Mouse (Mus musculus) G1E (cell line): ENCODE data around the gene Catsperg1. TPM values are rescaled to one million over a fixed set of nuclear protein-coding genes. Genes with fewer than 3 reads are reported as not detected.
"Not testable (repeated sequence)": the region's sequence is repeated elsewhere in the genome, so short reads cannot be mapped to it uniquely, and the experiment has no call there.

Experiments
- ATAC-seq: 2 replicates; pipeline ENCODE4 v1.8.0; 2016; ENCODE audit warnings: mild to moderate bottlenecking; ENCODE audit not compliant: insufficient number of reproducible peaks, poor library complexity, low FRiP score, severe bottlenecking; ENCODE audit errors: extremely low read depth
- DNase-seq: peaks from one replicate; pipeline ENCODE4 v3.0.0; 2012; ENCODE audit warnings: low spot score
- H3K27me3 ChIP-seq: 2 replicates; pipeline ENCODE4 v1.6.1; 2012; ENCODE audit warnings: mild to moderate bottlenecking, low read length, inconsistent platforms; ENCODE audit not compliant: insufficient read depth
- H3K36me3 ChIP-seq: replicated peaks from 2 replicates; pipeline ENCODE3; 2012; ENCODE audit warnings: mild to moderate bottlenecking, inconsistent platforms
- H3K4me1 ChIP-seq: 2 replicates; pipeline ENCODE4 v1.6.1; 2012; ENCODE audit warnings: low read depth, low read length, inconsistent platforms, mixed read lengths; ENCODE audit not compliant: insufficient read depth
- H3K4me3 ChIP-seq: 2 replicates; pipeline ENCODE4 v1.5.1; 2012; ENCODE audit warnings: low read depth, mild to moderate bottlenecking, inconsistent platforms, low read length, moderate library complexity, mixed read lengths
- H3K9me3 ChIP-seq: replicated peaks from 2 replicates; pipeline ENCODE4 v1.6.1; 2012; ENCODE audit warnings: inconsistent platforms
- CTCF ChIP-seq: IDR thresholded peaks from 2 replicates; pipeline ENCODE4 v1.5.1; 2012; ENCODE audit warnings: low read depth, low read length, inconsistent platforms, mixed read lengths
- GATA1 ChIP-seq: IDR thresholded peaks from 2 replicates; pipeline ENCODE4 v1.6.1; 2012; ENCODE audit warnings: borderline replicate concordance, low read length, inconsistent platforms, mixed read lengths
- GATA2 ChIP-seq: IDR thresholded peaks from 2 replicates; pipeline ENCODE4 v1.6.1; 2012; ENCODE audit warnings: low read depth, low read length, inconsistent platforms, borderline replicate concordance
- POLR2AphosphoS5 ChIP-seq: IDR thresholded peaks from 2 replicates; pipeline ENCODE4 v1.6.1; 2012; ENCODE audit warnings: low read depth, low read length, inconsistent platforms; ENCODE audit not compliant: insufficient replicate concordance
- TAL1 ChIP-seq: conservative IDR thresholded peaks from 2 replicates; pipeline ENCODE4 v1.6.1; 2012; ENCODE audit warnings: low read depth, low read length, inconsistent platforms, mixed read lengths
- polyA plus RNA-seq: library from polyadenylated mRNA; stranded (reverse); fragments of >175 nt; gene quantifications from 2 replicates; pipeline ENCODE4 v1.2.3, GENCODE M21; 2012
- total RNA-seq, 2 experiments: library from RNA; stranded (forward) in 1 of 2; stranded (reverse) in 1 of 2; fragments of 200-1000 nt in 1 of 2; fragments of >200 nt in 1 of 2; fragmentation: Nextera tagmentation in 1 of 2; gene quantifications; 2 replicates each; pipeline ENCODE4 v1.2.3; 2014 to 2017

Gene Catsperg1
- total and polyA plus RNA-seq, 3 experiments = 0.04 to 3.0 (median 2.1) TPM

GRCm38 (mm10) chr7:29244732-29245416, 31.0 kb upstream of the Catsperg1 start:
- Histone ChIP-seq H3K4me3 (no peak overlapping the region), H3K4me1 (peaks cover 51% of the 10 kb centered on the region), H3K27me3 (no peaks in the 10 kb centered on the region), H3K36me3 (peaks cover 93% of the 10 kb centered on the region), H3K9me3 (no peaks in the 10 kb centered on the region)
- peak; percentile 58 for TF ChIP-seq CTCF
- TF ChIP-seq GATA1 = no peak
- ATAC-seq = no peak
- peak; percentile 47 for DNase-seq

- ATAC-seq (peak; percentile 98), DNase-seq (peak; percentile 94)
- H3K9me3 ChIP-seq = no peaks in the 10 kb centered on the region
- H3K4me1 ChIP-seq = peaks cover 52% of the 10 kb centered on the region
- H3K4me3 ChIP-seq = peak within 1 kb of the TSS; percentile 77
- H3K27me3 ChIP-seq = no peaks in the 10 kb centered on the region
- H3K36me3 ChIP-seq = peaks cover 38% of the 10 kb centered on the region
- no peak for TF ChIP-seq GATA1
- no peak for TF ChIP-seq CTCF
- no peak for TF ChIP-seq GATA2
- TF ChIP-seq TAL1 = no peak
- TF ChIP-seq POLR2AphosphoS5 = no peak
These were observed 24.5 kb upstream of the Catsperg1 start, which contains the start of gene Yif1b for GRCm38 (mm10) chr7:29238019-29238967. TSS of gene Yif1b (plus strand) at chr7:29238329.

- ATAC-seq = not testable (repeated sequence)
These were observed 23.8 kb upstream of the Catsperg1 start for GRCm38 (mm10) chr7:29237596-29237995.

GRCm38 (mm10) chr7:29236593-29236992, 22.8 kb upstream of the Catsperg1 start:
- no peak for DNase-seq
- peaks cover 10% of the 10 kb centered on the region for H3K27me3 ChIP-seq
- TF ChIP-seq CTCF = no peak
- TF ChIP-seq GATA2 = no peak
- TF ChIP-seq POLR2AphosphoS5 = no peak

More at GRCm38 (mm10) chr7:29237596-29237995, 23.8 kb upstream of the Catsperg1 start:
- not testable (repeated sequence) for H3K27me3 ChIP-seq, H3K9me3 ChIP-seq, DNase-seq
- Histone ChIP-seq H3K4me3 (peak overlapping the region; percentile 77), H3K36me3 (peaks cover 31% of the 10 kb centered on the region), H3K4me1 (peaks cover 46% of the 10 kb centered on the region)

GRCm38 (mm10) chr7:29234661-29235060, 20.8 kb upstream of the Catsperg1 start:
- Histone ChIP-seq H3K4me3 (no peak overlapping the region), H3K27me3 (peaks cover 27% of the 10 kb centered on the region), H3K36me3 (peaks cover 4% of the 10 kb centered on the region), H3K9me3 (0 out of 2 replicates have a peak, but pooled peaks cover 5% of the 10 kb centered on the region), H3K4me1 (peaks cover 19% of the 10 kb centered on the region)
- DNase-seq = no peak
- no peak for ATAC-seq
- no peak for TF ChIP-seq GATA2
- TF ChIP-seq POLR2AphosphoS5 = no peak
- TF ChIP-seq TAL1 = no peak
- TF ChIP-seq GATA1 = no peak
- peak; percentile 28; the same call in 1 of the 2 replicates for TF ChIP-seq CTCF

More at GRCm38 (mm10) chr7:29236593-29236992, 22.8 kb upstream of the Catsperg1 start:
- Histone ChIP-seq H3K9me3 (0 out of 2 replicates have a peak, but pooled peaks cover 5% of the 10 kb centered on the region), H3K4me1 (peaks cover 38% of the 10 kb centered on the region), H3K36me3 (peaks cover 23% of the 10 kb centered on the region), H3K4me3 (no peak overlapping the region)
- no peak for ATAC-seq

GRCm38 (mm10) chr7:29233745-29234144, 19.9 kb upstream of the Catsperg1 start:
- no peak for TF ChIP-seq GATA1
- no peak for TF ChIP-seq GATA2
- no peak for TF ChIP-seq TAL1
- TF ChIP-seq POLR2AphosphoS5 = no peak
- no peak for TF ChIP-seq CTCF
- H3K36me3 ChIP-seq = no peaks in the 10 kb centered on the region
- no peak for ATAC-seq
- H3K4me3 ChIP-seq = no peak overlapping the region
- peaks cover 10% of the 10 kb centered on the region; the same call in 1 of the 2 replicates for H3K4me1 ChIP-seq
- H3K27me3 ChIP-seq = peaks cover 36% of the 10 kb centered on the region
- 0 out of 2 replicates have a peak, but pooled peaks cover 5% of the 10 kb centered on the region for H3K9me3 ChIP-seq
- DNase-seq = no peak
